Mouse (Mus musculus) cortical plate, adult 2 months (tissue): ENCODE results near the gene Pde4dip.

ENCODE experiments used
- CTCF ChIP-seq: fragments of 200-500 bp; IDR thresholded peaks from 2 replicates; pipeline ENCODE4 v1.5.1; 2011; ENCODE audit warnings: mild to moderate bottlenecking, control low read depth, low read length; ENCODE audit not compliant: insufficient read depth; ENCODE audit errors: extremely low read depth
- POLR2A ChIP-seq: fragments of 200-500 bp; IDR thresholded peaks from 2 replicates; pipeline ENCODE4 v1.6.1; 2011; ENCODE audit warnings: mild to moderate bottlenecking, low read length, control low read depth; ENCODE audit not compliant: insufficient read depth; ENCODE audit errors: extremely low read depth

DNA sequence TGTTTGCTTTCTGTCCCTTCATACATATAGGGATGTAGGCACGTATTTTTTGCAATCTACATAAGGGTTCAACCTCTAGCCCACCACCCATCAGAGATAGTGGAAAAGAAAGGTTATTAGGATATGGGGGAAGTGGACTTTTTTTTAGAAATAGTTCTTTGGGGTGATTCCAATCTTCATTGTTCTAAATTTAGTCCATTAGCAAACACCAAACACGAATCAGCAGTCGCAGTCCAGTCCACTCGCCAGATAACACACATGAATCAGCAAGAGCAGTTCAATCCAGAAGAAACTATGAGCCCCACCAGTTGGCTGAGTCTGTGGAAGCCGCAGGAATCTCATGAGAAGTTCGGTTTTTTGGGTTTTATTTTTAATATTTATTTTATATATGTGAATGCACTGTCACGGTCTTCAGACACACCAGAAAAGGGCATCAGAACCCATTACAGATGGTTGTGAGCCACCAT, 213.8 kb downstream of the Pde4dip start, which contains the start of gene Gm17651:
- TF ChIP-seq POLR2A (no peak), CTCF (no peak)
